Mouse (Mus musculus) spleen, adult 2 months (tissue): ENCODE measurements at regions not wholly inside any gene's neighbourhood (a gene's known extent, or its start where the extent isn't known, plus 50 kb on each side); places are given as distances from the start of the nearest gene placed in this dataset.

Experiments used
- CTCF ChIP-seq: fragments of 200-500 bp; IDR thresholded peaks from 2 replicates; pipeline ENCODE4 v1.5.1; 2011; ENCODE audit warnings: mild to moderate bottlenecking, inconsistent platforms; ENCODE audit not compliant: insufficient read depth, insufficient read length, insufficient replicate concordance; ENCODE audit errors: extremely low read depth
- POLR2A ChIP-seq: fragments of 200-500 bp; IDR thresholded peaks from 2 replicates; pipeline ENCODE4 v1.6.1; 2011; ENCODE audit warnings: low read depth, low read length, inconsistent platforms

GRCm38 (mm10) chr2:51452816-51453215, 174.5 kb upstream of the Tas2r134 start:
- no peak for TF ChIP-seq CTCF
- no peak for TF ChIP-seq POLR2A
